Comparison of ENCODE assay signal across 9 mouse cellular contexts in genomic region chr4:45532375-45532774, GRCm38 (mm10). TPM values are rescaled to one million over a fixed set of nuclear protein-coding genes. Genes with fewer than 3 reads are reported as not detected.
DNase-seq lines count a peak whose midpoint lies in the region; ATAC-seq and TF ChIP-seq lines count a peak whose summit lies in the region.
"Had no signal": no experiment of that assay in that cellular context is flagged by ENCODE, and none has a peak within 500 bp of the region (broad histone marks: within the 10 kb centered on the region; RNA-seq: fewer than 3 reads in every experiment).

Gene Shb (minus strand): TSS chr4:45532470.

- no peak within 1 kb of the TSS for H3K27ac ChIP-seq in forebrain, embryonic 16.5 days (ENCODE audit: low read length)
- peak within 1 kb of the TSS; percentile 93 for H3K27ac ChIP-seq in hindbrain, embryonic 10.5 days
- peak within 1 kb of the TSS; percentile 89; the same call in 1 of the 2 replicates for H3K27ac ChIP-seq in midbrain, embryonic 10.5 days (replicated peaks)
- H3K27ac ChIP-seq in thymus, adult 2 months (ENCODE audit: control insufficient read depth, insufficient read depth, low read length): no peak within 1 kb of the TSS

- DNase-seq in cerebellum, postnatal 14 days: peak; percentile 61 to 70
- no peak for DNase-seq in cerebellum, adult 11 months
- peak in 1 of 2 experiments; percentile 67 for DNase-seq in adrenal gland, adult 18-20 months (ENCODE audit: low spot score in 2 of 2)
- DNase-seq in hindbrain, embryonic 10.5 days (ENCODE audit: low spot score): peak; percentile 30
- DNase-seq in layer of hippocampus, postnatal 36 days: no peak
- no peak for DNase-seq in midbrain, embryonic 10.5 days (ENCODE audit: low spot score)
- peak; percentile 41 for DNase-seq in thymus, adult 2 months

- no peak within 1 kb of the TSS for H3K9ac ChIP-seq in forebrain, embryonic 16.5 days (replicated peaks; ENCODE audit: low read depth, low read length)

- peak within 1 kb of the TSS; percentile 75 for H3K4me3 ChIP-seq in forebrain, embryonic 16.5 days (replicated peaks; ENCODE audit: low read length)
- H3K4me3 ChIP-seq in hindbrain, embryonic 10.5 days: peak within 1 kb of the TSS; percentile 78
- H3K4me3 ChIP-seq in midbrain, embryonic 10.5 days: peak within 1 kb of the TSS; percentile 80
- H3K4me3 ChIP-seq in thymus, adult 2 months (ENCODE audit: control insufficient read depth, insufficient read depth, low read length): no peak within 1 kb of the TSS

- 8% methylated on average over 7 of the region's 7 CpGs for WGBS in forebrain, embryonic 16.5 days
- 19% methylated on average over 7 of the region's 7 CpGs for WGBS in hindbrain, embryonic 10.5 days
- WGBS in midbrain, embryonic 10.5 days: 20% methylated on average over 7 of the region's 7 CpGs
- 5% methylated on average over 7 of the region's 7 CpGs for WGBS in thymus, adult 2 months

- ATAC-seq in forebrain, embryonic 16.5 days: no peak

- no peak for TF ChIP-seq POLR2A in thymus, adult 2 months (IDR thresholded peaks at IDR 0.05; ENCODE audit: control insufficient read depth, extremely low read depth, insufficient read depth, low read length, poor library complexity)

- H3K4me2 ChIP-seq in forebrain, embryonic 16.5 days (ENCODE audit: low read length): peak within 1 kb of the TSS; percentile 66

- H3K4me1 ChIP-seq in forebrain, embryonic 16.5 days (replicated peaks; ENCODE audit: control insufficient read depth, insufficient read depth, low read length): peaks cover 34% of the 10 kb centered on the region
- H3K4me1 ChIP-seq in hindbrain, embryonic 10.5 days (replicated peaks): peaks cover 59% of the 10 kb centered on the region
- peaks cover 57% of the 10 kb centered on the region for H3K4me1 ChIP-seq in midbrain, embryonic 10.5 days
- peaks cover 22% of the 10 kb centered on the region for H3K4me1 ChIP-seq in thymus, adult 2 months (replicated peaks; ENCODE audit: control insufficient read depth, insufficient read depth, low read length)

- H3K9me3 ChIP-seq in forebrain, embryonic 16.5 days (ENCODE audit: control insufficient read depth, low read length): no peaks in the 10 kb centered on the region
- no peaks in the 10 kb centered on the region for H3K9me3 ChIP-seq in hindbrain, embryonic 10.5 days
- H3K9me3 ChIP-seq in midbrain, embryonic 10.5 days (replicated peaks): no peaks in the 10 kb centered on the region

- H3K27me3 ChIP-seq in forebrain, embryonic 16.5 days (replicated peaks; ENCODE audit: control insufficient read depth, insufficient read depth, low read length): no peaks in the 10 kb centered on the region
- peaks cover 23% of the 10 kb centered on the region for H3K27me3 ChIP-seq in hindbrain, embryonic 10.5 days (ENCODE audit: insufficient read depth, poor library complexity, severe bottlenecking)
- peaks cover 25% of the 10 kb centered on the region for H3K27me3 ChIP-seq in midbrain, embryonic 10.5 days (ENCODE audit: low read depth, poor library complexity, severe bottlenecking)
- peaks cover 10% of the 10 kb centered on the region for H3K27me3 ChIP-seq in thymus, adult 2 months (ENCODE audit: control insufficient read depth, insufficient read depth, low read length)

- H3K36me3 ChIP-seq in forebrain, embryonic 16.5 days (ENCODE audit: control insufficient read depth, insufficient read depth): no peaks in the 10 kb centered on the region
- no peaks in the 10 kb centered on the region for H3K36me3 ChIP-seq in hindbrain, embryonic 10.5 days
- no peaks in the 10 kb centered on the region for H3K36me3 ChIP-seq in midbrain, embryonic 10.5 days
- H3K36me3 ChIP-seq in thymus, adult 2 months (ENCODE audit: control insufficient read depth, insufficient read depth, low read length): no peaks in the 10 kb centered on the region
- H3K36me3 ChIP-seq: G1E had no signal

- TF ChIP-seq CTCF in thymus, adult 2 months (IDR thresholded peaks at IDR 0.05; ENCODE audit: borderline replicate concordance, control insufficient read depth, extremely low read depth, insufficient read depth, low read length, poor library complexity): no peak

RNA-seq across cellular contexts. Expression of gene Shb, which starts in this region (rescaled TPM):
- total RNA-seq in adrenal gland, adult 18-20 months (2021): 100 to 1,000 TPM in 1 of 2 experiments, 10 to 100 TPM in 1; 75.3 to 151 TPM
- polyA plus RNA-seq in forebrain, embryonic 16.5 days (2015; fragmentation: Nextera tagmentation; extraction: Ambion mirVana): 5.8 and 7.0 TPM in 2 replicates
- polyA plus RNA-seq in hindbrain, embryonic 10.5 days (2016; fragmentation: Nextera tagmentation; extraction: Ambion mirVana): 3.2 and 3.7 TPM in 2 replicates
- total RNA-seq in layer of hippocampus, postnatal 36 days (2021): 10 to 100 TPM; 15.4 to 16.6 TPM
- polyA plus RNA-seq in midbrain, embryonic 10.5 days (2016; fragmentation: Nextera tagmentation; extraction: Ambion mirVana): 1.2 and 2.5 TPM in 2 replicates
- polyA plus RNA-seq in thymus, adult 2 months (2012; rRNA removed): 12.0 and 14.5 TPM in 2 replicates
- total RNA-seq: G1E had no signal
- polyA plus RNA-seq: G1E had no signal

Comparison
In these comparisons a context has a peak if more than half of its experiments do, and no peak if none do; other contexts are left out.
1. RNA of gene Shb (total RNA-seq): 75.3 to 151 TPM in adrenal gland, adult 18-20 months; 15.4 to 16.6 TPM in layer of hippocampus, postnatal 36 days; every median in the first group is over 4 times any median in the second.
2. DNase-seq: peak in cerebellum, postnatal 14 days (2 of 2), hindbrain, embryonic 10.5 days (single experiment) and thymus, adult 2 months (single experiment); none in cerebellum, adult 11 months (single experiment), layer of hippocampus, postnatal 36 days (0 of 2) and midbrain, embryonic 10.5 days (single experiment).
3. H3K27ac ChIP-seq: peak in hindbrain, embryonic 10.5 days (single experiment) and midbrain, embryonic 10.5 days (single experiment); none in forebrain, embryonic 16.5 days (single experiment) and thymus, adult 2 months (single experiment).